Mouse (Mus musculus) thymus, adult 2 months (tissue): ENCODE measurements around the gene Rrp12.

Experiments
- CTCF ChIP-seq: fragments of 200-500 bp; IDR thresholded peaks from 2 replicates; pipeline ENCODE4 v1.5.1; 2012; ENCODE audit warnings: mild to moderate bottlenecking, control low read depth, low read length, moderate library complexity, borderline replicate concordance; ENCODE audit not compliant: control insufficient read depth, poor library complexity, insufficient read depth; ENCODE audit errors: extremely low read depth
- POLR2A ChIP-seq: fragments of 200-500 bp; IDR thresholded peaks from 2 replicates; pipeline ENCODE4 v1.6.1; 2012; ENCODE audit warnings: mild to moderate bottlenecking, low read length, control low read depth, moderate library complexity; ENCODE audit not compliant: control insufficient read depth, poor library complexity, insufficient read depth; ENCODE audit errors: extremely low read depth

GRCm38 (mm10) chr19:41839685-41840084, 56.3 kb downstream of the Rrp12 start:
- TF ChIP-seq CTCF = no peak
- TF ChIP-seq POLR2A = no peak
